Mouse (Mus musculus) v-Abl transformed pro-B cells (cell line): ENCODE results near the gene Gm10282.

ENCODE experiments used
- in situ Hi-C, 2 experiments: fragments of 400-800 bp; cut with MboI; formaldehyde crosslinking; loops; one replicate each; pipeline ENCODE4 v1.15.1; 2025; ENCODE audit not compliant: unreplicated experiment in 2 of 2

The Gm10282 gene

DNA sequence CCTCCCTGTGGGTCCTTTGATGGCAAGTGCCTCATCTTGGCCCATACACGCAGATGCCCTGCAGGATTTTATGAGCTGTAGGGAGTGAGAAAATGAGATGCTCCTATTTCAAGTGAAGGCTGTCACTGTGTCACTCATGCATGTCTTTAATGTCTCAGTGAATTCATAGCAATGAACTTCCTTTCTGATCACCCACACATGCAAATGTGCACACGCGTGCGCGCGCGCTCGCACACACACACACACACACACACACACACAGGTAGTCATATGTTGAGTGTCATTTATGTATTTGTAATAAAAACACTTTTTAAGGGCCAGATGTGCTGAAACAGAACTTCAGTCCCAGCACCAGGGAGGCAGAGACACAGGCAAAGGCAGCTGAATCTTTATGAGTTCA, 38.0 kb downstream of the Gm10282 start:
- in situ Hi-C loops, result loop anchor here in 1 of 2 experiments (5.0 kb wide), 2 partner anchors 35 to 100 kb away; no protein-coding TSS in a partner anchor

DNA sequence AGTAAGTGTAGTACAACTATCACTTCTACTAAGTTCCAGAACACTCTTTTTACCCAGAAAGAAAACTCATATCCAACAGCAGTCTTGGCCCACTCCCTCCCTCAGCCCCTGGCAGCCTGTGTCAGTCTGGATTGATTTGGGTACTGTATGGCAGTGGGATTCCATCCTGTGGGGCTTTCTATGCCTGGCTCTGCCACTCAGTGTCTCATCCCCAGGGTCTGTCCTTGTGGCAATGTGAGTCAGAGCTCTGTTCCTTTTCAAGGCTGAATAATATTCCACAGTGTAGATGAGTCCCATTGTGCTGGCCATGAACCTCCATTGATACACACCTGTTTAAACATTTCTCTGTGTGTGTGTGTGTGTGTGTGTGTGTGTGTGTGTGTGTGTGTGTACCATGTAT, 38.4 kb downstream of the Gm10282 start:
- in situ Hi-C loops, result loop anchor here in 1 of 2 experiments (5.0 kb wide), 2 partner anchors 36 to 101 kb away; no protein-coding TSS in a partner anchor

DNA sequence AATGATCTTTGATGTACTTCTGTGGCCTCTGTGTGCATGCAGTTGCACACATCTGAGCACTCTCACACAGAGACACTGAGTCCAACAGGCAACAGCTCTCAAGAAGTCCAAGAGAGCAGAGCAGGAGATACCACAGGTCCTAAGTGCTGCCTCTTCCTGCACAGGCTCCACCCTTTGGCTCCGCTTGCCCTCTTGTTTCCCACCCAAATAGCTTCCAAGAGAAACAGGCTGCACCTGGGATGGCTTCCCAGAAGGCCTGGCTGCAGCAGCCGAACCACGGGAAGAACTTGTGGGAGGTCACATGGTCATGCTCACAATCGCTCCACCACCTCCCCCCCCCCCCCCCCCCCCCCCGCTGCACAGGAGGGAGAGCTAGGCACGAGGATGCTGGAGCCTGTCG, 39.7 kb downstream of the Gm10282 start:
- in situ Hi-C loops, result loop anchor here in 1 of 2 experiments (5.0 kb wide), 2 partner anchors 37 to 102 kb away; no protein-coding TSS in a partner anchor

DNA sequence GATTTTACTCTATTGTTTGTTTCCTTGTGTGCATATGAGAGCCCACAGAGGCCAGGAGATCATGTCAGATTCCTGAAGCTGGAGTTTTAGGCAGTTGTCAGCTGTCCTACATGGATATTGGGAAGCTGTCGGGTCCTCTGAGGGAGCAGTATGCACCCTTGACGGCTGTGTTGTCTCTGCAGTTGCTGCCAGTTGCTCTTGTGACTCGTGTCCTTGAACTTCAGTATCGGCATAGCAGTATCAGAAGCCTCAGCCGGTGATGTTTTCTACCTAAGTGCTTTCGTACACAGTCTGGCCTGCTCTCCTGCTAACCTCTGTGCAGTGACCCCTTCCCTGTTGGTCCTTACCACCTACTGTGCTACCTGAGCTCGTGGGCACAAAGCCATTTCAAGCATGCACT, 41.6 kb downstream of the Gm10282 start:
- in situ Hi-C loops, result no loop called here

DNA sequence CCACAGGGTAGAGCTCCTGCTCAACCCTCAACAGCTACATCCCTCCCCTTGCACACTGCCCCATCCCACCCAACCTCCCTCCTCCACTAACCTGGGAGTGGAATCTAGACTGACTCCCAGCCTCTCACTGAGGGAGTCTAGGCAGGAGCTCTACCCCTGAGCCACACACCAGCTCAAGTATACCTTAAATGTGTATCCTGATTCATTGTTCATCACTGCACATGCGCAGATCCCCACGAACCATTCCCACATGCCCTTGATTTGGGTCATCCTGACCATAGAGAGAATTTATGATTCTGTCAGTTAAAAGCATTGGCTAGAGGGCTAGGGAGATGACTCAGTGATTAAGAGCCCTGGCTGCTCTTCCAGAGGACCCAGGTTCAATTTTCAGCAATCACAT, 42.3 kb downstream of the Gm10282 start:
- in situ Hi-C loops, result no loop called here

DNA sequence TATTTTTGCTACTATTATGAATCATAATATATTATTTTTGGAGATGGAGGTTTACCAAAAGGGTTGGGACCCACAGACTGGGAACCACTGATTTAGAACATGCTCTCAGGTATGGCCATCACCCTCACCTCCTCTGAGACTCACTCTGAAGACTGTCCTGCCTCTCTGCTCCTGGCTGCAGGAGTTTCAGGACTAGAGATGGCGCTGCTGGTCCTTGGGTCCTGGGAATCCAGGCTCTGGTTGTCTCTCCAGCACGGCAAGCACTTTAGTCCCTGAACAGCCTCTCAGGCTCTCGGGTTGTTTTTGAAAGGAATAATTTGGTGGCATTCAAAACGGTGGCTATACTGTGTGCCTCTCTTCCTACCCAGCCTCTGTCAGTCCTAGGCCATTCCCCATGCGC, 43.2 kb downstream of the Gm10282 start:
- in situ Hi-C loops, result no loop called here

DNA sequence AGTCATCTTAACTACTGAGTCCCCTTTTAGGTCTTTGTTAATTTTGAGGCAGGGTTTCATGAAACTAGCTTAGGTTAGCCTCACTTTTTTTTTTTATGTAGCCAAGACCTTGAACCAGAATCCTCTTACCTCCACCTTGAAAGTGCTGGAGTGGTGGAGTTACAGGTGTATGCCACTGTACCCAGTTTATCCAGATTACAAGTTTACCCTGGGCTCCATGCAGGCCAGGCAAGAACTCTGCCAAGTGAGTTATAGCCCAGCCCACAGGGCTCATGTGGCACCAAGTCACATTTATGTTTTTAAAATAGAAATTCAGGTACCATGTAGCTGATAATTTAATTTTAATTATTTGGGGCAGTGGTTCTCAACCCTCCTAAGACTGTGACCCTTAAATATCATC, 43.6 kb downstream of the Gm10282 start:
- in situ Hi-C loops, result no loop called here

DNA sequence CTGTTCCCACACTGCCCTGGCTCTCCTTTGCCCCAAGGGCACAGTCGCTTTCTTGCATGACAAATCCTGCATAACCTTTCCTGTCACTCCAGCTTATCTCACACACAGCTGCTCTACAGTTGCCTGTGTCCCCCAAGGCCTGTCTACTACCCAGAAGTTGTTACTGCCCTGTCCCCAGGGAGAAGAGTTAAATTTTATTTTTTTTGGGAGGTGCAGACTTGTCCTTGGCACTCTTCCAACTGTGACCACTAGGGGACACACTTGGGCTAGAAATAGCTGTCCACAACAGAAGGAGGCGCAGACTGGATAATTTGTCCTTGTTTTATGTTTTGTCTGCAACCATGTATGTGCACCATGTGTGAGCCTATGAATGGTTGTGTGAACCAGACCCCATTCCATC, 44.0 kb downstream of the Gm10282 start:
- in situ Hi-C loops, result no loop called here

DNA sequence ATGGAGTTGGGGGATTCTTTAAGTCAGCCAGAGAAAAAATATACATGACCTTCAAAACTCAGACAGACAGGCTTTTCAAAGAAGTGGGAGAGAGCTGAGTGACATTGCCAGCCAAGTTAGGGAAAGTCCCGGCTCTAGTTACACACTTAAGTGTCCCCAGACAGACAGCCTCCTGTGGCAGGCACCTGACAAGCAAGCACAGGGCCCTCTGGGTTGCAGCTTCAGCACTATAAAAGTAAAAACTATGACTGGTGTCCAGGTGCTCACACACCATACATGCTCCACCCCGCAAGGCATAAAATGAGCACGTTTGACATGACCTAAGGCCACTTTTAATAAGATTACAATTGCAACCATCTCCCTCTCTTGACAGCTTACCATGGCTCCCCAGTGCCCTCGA, 44.5 kb downstream of the Gm10282 start:
- in situ Hi-C loops, result no loop called here

DNA sequence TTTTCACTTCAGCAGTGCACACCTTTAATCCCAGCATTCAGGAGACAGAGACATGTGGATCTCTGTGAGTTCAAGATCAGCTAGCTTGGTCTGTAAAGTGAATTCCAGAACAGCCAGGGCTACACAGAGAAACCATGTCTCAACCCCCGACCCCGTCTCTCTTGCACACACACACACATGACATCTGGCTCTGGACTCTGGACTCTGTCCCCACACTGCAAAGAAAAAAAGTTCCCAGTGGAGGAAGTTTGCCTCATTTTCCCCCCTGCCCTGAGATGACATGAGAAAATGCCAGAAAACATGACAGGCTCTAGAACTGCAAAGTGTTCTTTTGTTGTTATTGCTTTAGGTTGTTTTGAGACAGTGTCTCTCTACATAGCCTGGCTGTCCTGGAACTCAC, 45.2 kb downstream of the Gm10282 start:
- in situ Hi-C loops, result loop anchor here in 1 of 2 experiments (5.0 kb wide), 1 partner anchor 107 kb away; no protein-coding TSS in a partner anchor

DNA sequence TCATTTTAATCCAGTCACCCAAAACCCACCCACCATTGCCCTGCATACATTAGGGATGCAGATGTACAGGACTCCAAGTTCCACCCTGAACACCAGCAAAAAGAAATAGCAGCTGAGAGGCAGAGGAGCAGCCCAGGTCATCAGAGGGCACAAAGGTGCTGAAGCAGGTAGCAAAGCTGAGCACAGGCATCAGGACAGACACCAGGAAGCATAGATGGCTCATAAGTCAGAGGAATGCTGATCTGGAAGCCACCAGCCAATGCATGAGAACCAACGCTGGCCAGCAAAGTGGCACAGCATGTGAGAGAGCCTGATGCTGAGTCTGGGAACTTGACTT, 47.2 kb downstream of the Gm10282 start:
- in situ Hi-C loops, result loop anchor here in 1 of 2 experiments (5.0 kb wide), 1 partner anchor 109 kb away; no protein-coding TSS in a partner anchor

DNA sequence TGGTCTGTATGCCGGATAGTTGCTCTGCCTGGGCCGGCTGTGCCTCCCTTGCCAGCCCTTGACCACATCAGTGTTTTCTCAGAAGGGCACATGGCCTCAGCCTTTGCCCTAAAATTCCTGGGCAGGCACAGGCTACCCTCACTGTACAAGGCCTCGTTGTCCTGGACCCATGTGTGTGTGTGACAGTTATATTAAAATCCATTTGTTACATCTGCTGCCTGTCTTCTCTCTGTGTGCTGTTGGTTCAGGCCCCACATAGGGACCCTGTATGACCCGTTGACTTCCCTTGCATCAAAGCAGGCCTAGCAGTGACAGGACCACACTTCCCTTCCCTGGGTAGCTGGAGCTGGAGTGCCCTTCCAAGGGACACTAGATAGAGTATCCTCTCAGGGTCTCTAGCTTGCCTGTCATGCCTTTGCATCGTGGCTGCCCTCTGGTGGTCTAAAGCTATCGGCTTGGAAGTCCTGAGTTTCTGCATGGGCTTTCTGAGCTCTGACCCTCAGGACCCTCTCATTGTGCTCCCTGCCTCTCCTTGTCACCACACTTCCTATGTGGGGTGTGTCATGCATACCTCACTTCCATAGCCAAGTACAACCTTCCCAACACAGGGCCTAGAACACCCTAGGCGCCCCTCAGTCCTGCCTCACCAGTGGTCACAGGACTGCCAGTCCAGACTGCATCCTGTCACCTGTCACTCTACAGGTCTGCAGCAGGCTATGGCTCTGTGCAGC, 47.7 kb downstream of the Gm10282 start:
- in situ Hi-C loops, result loop anchor here in 1 of 2 experiments (5.0 kb wide), 1 partner anchor 110 kb away; no protein-coding TSS in a partner anchor
